Mouse (Mus musculus) liver, embryonic 16.5 days (tissue): ENCODE measurements around the gene Deaf1. TPM values are rescaled to one million over a fixed set of nuclear protein-coding genes. Genes with fewer than 3 reads are reported as not detected.

Experiments used
- ATAC-seq: fragments of 200-750 bp; cut with Nextera tagmentation; 2 replicates; pipeline ENCODE4 v1.8.0; 2017; ENCODE audit warnings: low read depth, mild to moderate bottlenecking, moderate number of reproducible peaks, moderate library complexity
- H3K27ac ChIP-seq: fragments of 300-500 bp; sonication (generic); 2 replicates; pipeline ENCODE4 v1.5.1; 2014; ENCODE audit warnings: mild to moderate bottlenecking, low read length
- H3K27me3 ChIP-seq: fragments of 300-500 bp; sonication (generic); 2 replicates; pipeline ENCODE4 v1.6.1; 2014; ENCODE audit warnings: low read depth, low read length, mixed read lengths; ENCODE audit not compliant: control insufficient read depth, insufficient read depth
- H3K36me3 ChIP-seq: fragments of 300-500 bp; sonication (generic); 2 replicates; pipeline ENCODE4 v1.6.1; 2014; ENCODE audit warnings: mild to moderate bottlenecking; ENCODE audit not compliant: control insufficient read depth, insufficient read depth
- H3K4me1 ChIP-seq: fragments of 300-500 bp; sonication (generic); 2 replicates; pipeline ENCODE4 v1.6.1; 2014; ENCODE audit warnings: low read depth, low read length, mixed read lengths; ENCODE audit not compliant: control insufficient read depth
- H3K4me2 ChIP-seq: fragments of 300-500 bp; sonication (generic); 2 replicates; pipeline ENCODE4 v1.6.1; 2014; ENCODE audit warnings: low read depth, low read length, mixed read lengths
- H3K4me3 ChIP-seq: fragments of 300-500 bp; sonication (generic); 2 replicates; pipeline ENCODE4 v1.5.1; 2014; ENCODE audit warnings: low read depth, mild to moderate bottlenecking, low read length
- H3K9ac ChIP-seq: fragments of 300-500 bp; sonication (generic); 2 replicates; pipeline ENCODE4 v1.6.1; 2014; ENCODE audit warnings: low read depth, low read length
- H3K9me3 ChIP-seq: fragments of 300-500 bp; sonication (generic); replicated peaks from 2 replicates; pipeline ENCODE4 v1.6.1; 2016; ENCODE audit warnings: low read length; ENCODE audit not compliant: control insufficient read depth
- WGBS: fragments of 180-500 bp; shearing (Covaris S2); extraction: QIAGEN DNeasy Blood & Tissue Kit; methylation state at CpG from one replicate; pipeline ENCODE4 v1.1.7; 2014; ENCODE audit not compliant: insufficient replicate concordance; 5-methylcytosine and 5-hydroxymethylcytosine counted together
- polyA plus RNA-seq: library from polyadenylated mRNA; unstranded; fragments of >200 nt; fragmentation: Nextera tagmentation; extraction: Ambion mirVana; gene quantifications from 2 replicates; pipeline ENCODE4 v1.2.1, GENCODE M21; 2015

Deaf1 gene
- polyA plus RNA-seq, 1 experiment from 2014 or later = 13.6 TPM

- H3K36me3 ChIP-seq = peaks cover 3% of the 10 kb centered on the region
- H3K27ac ChIP-seq = no peak overlapping the region
- H3K4me1 ChIP-seq = peaks cover 12% of the 10 kb centered on the region
- H3K27me3 ChIP-seq = no peaks in the 10 kb centered on the region
- no peak overlapping the region for H3K4me3 ChIP-seq
- H3K9ac ChIP-seq = no peak overlapping the region
- ATAC-seq = no peak
- no peaks in the 10 kb centered on the region for H3K9me3 ChIP-seq
- WGBS = 76% methylated on average over 4 of the region's 4 CpGs
- no peak overlapping the region for H3K4me2 ChIP-seq
These were observed 8.2 kb upstream of the Deaf1 start for GRCm38 (mm10) chr7:141335682-141336081.

- Histone ChIP-seq H3K27me3 (no peaks in the 10 kb centered on the region), H3K36me3 (peaks cover 3% of the 10 kb centered on the region), H3K4me1 (peaks cover 12% of the 10 kb centered on the region), H3K4me2 (no peak overlapping the region), H3K9me3 (no peaks in the 10 kb centered on the region), H3K27ac (no peak overlapping the region), H3K9ac (no peak overlapping the region), H3K4me3 (no peak overlapping the region)
- no peak for ATAC-seq
- whole genome bisulfite sequencing = 71% methylated on average over 2 of the region's 2 CpGs
These were observed 7.6 kb upstream of the Deaf1 start for GRCm38 (mm10) chr7:141335044-141335579.

GRCm38 (mm10) chr7:141331990-141332389, 4.5 kb upstream of the Deaf1 start:
- Histone ChIP-seq H3K4me1 (peaks cover 6% of the 10 kb centered on the region), H3K27ac (no peak overlapping the region), H3K4me3 (no peak overlapping the region), H3K4me2 (no peak overlapping the region), H3K9ac (no peak overlapping the region), H3K27me3 (no peaks in the 10 kb centered on the region), H3K36me3 (peaks cover 3% of the 10 kb centered on the region), H3K9me3 (no peaks in the 10 kb centered on the region)
- ATAC-seq = no peak
- 79% methylated on average over 6 of the region's 6 CpGs for WGBS

GRCm38 (mm10) chr7:141330706-141331105, 3.2 kb upstream of the Deaf1 start:
- Histone ChIP-seq H3K9ac (no peak overlapping the region), H3K4me3 (no peak overlapping the region), H3K36me3 (peaks cover 3% of the 10 kb centered on the region), H3K9me3 (no peaks in the 10 kb centered on the region), H3K4me1 (peaks cover 18% of the 10 kb centered on the region), H3K27me3 (no peaks in the 10 kb centered on the region), H3K4me2 (no peak overlapping the region), H3K27ac (no peak overlapping the region)
- no peak for ATAC-seq

- Histone ChIP-seq H3K4me1 (peaks cover 23% of the 10 kb centered on the region), H3K9me3 (no peaks in the 10 kb centered on the region), H3K27ac (peak overlapping the region; percentile 99), H3K36me3 (no peaks in the 10 kb centered on the region; the same call in 1 of the 2 replicates), H3K4me3 (peak overlapping the region; percentile 81), H3K27me3 (no peaks in the 10 kb centered on the region), H3K9ac (peak overlapping the region; percentile 96), H3K4me2 (peak overlapping the region; percentile 99)
- no peak; the same call in 1 of the 2 replicates for ATAC-seq
- 14% methylated on average over 24 of the region's 24 CpGs for WGBS
These were observed 992 bp upstream of the Deaf1 start for GRCm38 (mm10) chr7:141328373-141328990.

GRCm38 (mm10) chr7:141326546-141327446, 694 bp downstream of the Deaf1 start:
- Histone ChIP-seq H3K9me3 (no peaks in the 10 kb centered on the region), H3K36me3 (peaks cover 17% of the 10 kb centered on the region), H3K4me1 (peaks cover 23% of the 10 kb centered on the region), H3K27me3 (no peaks in the 10 kb centered on the region), H3K27ac (peak overlapping the region; percentile 99), H3K4me2 (peak overlapping the region; percentile 99), H3K9ac (peak overlapping the region; percentile 96), H3K4me3 (peak overlapping the region; percentile 81)
- peak; percentile 5 for ATAC-seq
- WGBS = 4% methylated on average over 34 of the region's 35 CpGs

GRCm38 (mm10) chr7:141324686-141325085, 2.8 kb downstream of the Deaf1 start:
- Histone ChIP-seq H3K27me3 (no peaks in the 10 kb centered on the region), H3K4me3 (no peak overlapping the region), H3K4me1 (peaks cover 23% of the 10 kb centered on the region), H3K36me3 (peaks cover 33% of the 10 kb centered on the region), H3K9me3 (no peaks in the 10 kb centered on the region), H3K27ac (no peak overlapping the region), H3K9ac (no peak overlapping the region), H3K4me2 (no peak overlapping the region)
- WGBS = 90% methylated on average over 1 of the region's 1 CpGs
- ATAC-seq = no peak

GRCm38 (mm10) chr7:141319446-141319845, 8.0 kb downstream of the Deaf1 start:
- peaks cover 52% of the 10 kb centered on the region for H3K36me3 ChIP-seq
- WGBS = 70% methylated on average over 2 of the region's 2 CpGs

More at GRCm38 (mm10) chr7:141319446-141319845, 8.0 kb downstream of the Deaf1 start:
- Histone ChIP-seq H3K4me3 (no peak overlapping the region), H3K9ac (no peak overlapping the region), H3K27me3 (no peaks in the 10 kb centered on the region), H3K4me1 (no peaks in the 10 kb centered on the region; the same call in none of the 2 replicates), H3K9me3 (no peaks in the 10 kb centered on the region), H3K4me2 (no peak overlapping the region), H3K27ac (no peak overlapping the region)
- ATAC-seq = no peak
